ENCODE assay signal across 11 mouse cellular contexts in the genomic region with DNA sequence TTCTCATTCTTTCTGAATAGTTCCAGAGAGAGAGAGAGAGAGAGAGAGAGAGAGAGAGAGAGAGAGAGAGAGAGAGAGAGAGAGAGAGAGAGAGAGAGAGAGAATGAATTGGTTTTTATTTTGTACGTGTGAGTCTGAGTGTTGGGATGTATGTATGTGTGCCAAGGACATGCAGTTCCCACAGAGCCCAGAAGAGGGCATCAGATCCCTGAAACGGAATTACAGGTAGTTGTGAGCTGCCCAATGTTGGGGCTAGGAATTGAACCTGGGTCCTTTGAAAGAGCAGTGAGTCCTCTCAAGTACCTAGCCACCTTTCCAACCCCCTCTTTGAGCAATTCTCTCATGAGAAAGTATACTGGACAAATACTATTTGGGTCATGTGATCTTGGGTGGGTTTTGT.
DNase-seq lines count a peak whose midpoint lies in the region; TF ChIP-seq lines count a peak whose summit lies in the region.
"Had no signal": no experiment of that assay in that cellular context is flagged by ENCODE, and none has a peak within 500 bp of the region (broad histone marks: within the 10 kb centered on the region; RNA-seq: fewer than 3 reads in every experiment).

No protein-coding gene starts in this region.

- no peak overlapping the region for H3K27ac ChIP-seq in MEL (ENCODE audit: control insufficient read depth, low read depth, low read length)
- H3K27ac ChIP-seq in cortical plate, adult 2 months (ENCODE audit: insufficient read depth, low read length), result no peak overlapping the region
- H3K27ac ChIP-seq: intestine, embryonic 15.5 days; stomach, embryonic 15.5 days had no signal

- peak; percentile 23 for DNase-seq in gastrocnemius, postnatal 10 days
- no peak for DNase-seq in gastrocnemius, postnatal 36 days
- DNase-seq in lung, adult 2 months, result peak; percentile 26
- DNase-seq in lung, postnatal 25 days (ENCODE audit: low spot score), result no peak
- DNase-seq in MEL (ENCODE audit: low read depth, low spot score), result peak; percentile 2
- DNase-seq in spleen, postnatal 10 days (ENCODE audit: low spot score in 2 of 2), result no peak
- no peak for DNase-seq in heart, adult 11 months

- TF ChIP-seq EP300 in MEL (IDR thresholded peaks at IDR 0.05; ENCODE audit: low read depth in 1 of 2, low read length in 2 of 2), result no peak

- H3K27me3 ChIP-seq in MEL (ENCODE audit: control insufficient read depth in 1 of 2, insufficient read depth in 2 of 2, low read length in 2 of 2), result no peaks in the 10 kb centered on the region
- H3K27me3 ChIP-seq: heart, embryonic 12.5 days; intestine, embryonic 15.5 days; stomach, embryonic 15.5 days had no signal

- H3K36me3 ChIP-seq in MEL (ENCODE audit: control insufficient read depth in 1 of 2, insufficient read depth in 2 of 2, low read length in 2 of 2), result no peaks in the 10 kb centered on the region
- H3K36me3 ChIP-seq: heart, embryonic 12.5 days; intestine, embryonic 15.5 days; stomach, embryonic 15.5 days had no signal

- intact Hi-C loops in gastrocnemius, postnatal 36 days (cut with DNase I), result no loop called here

- H3K4me3 ChIP-seq in lung, adult 2 months (replicated peaks; ENCODE audit: extremely low read depth, low read depth, low read length), result no peak overlapping the region
- H3K4me3 ChIP-seq in MEL (ENCODE audit: control insufficient read depth in 1 of 2, insufficient read depth in 1 of 2, low read depth in 2 of 2, low read length in 2 of 2), result no peak overlapping the region
- H3K4me3 ChIP-seq in cortical plate, adult 2 months (ENCODE audit: insufficient read depth, low read length), result no peak overlapping the region
- H3K4me3 ChIP-seq: heart, embryonic 12.5 days; intestine, embryonic 15.5 days; stomach, embryonic 15.5 days had no signal

- TF ChIP-seq RAD21 in MEL (IDR thresholded peaks at IDR 0.05; ENCODE audit: low read depth, low read length), result no peak

- H3K9me3 ChIP-seq in MEL (replicated peaks; ENCODE audit: insufficient read depth, low read length), result no peaks in the 10 kb centered on the region
- H3K9me3 ChIP-seq: intestine, embryonic 15.5 days; stomach, embryonic 15.5 days had no signal

- H3K79me2 ChIP-seq in MEL (ENCODE audit: control insufficient read depth, insufficient read depth, low read length, poor library complexity), result no peaks in the 10 kb centered on the region

- 57% methylated on average over 2 of the region's 2 CpGs for WGBS in lung, adult 2 months

- no peak for TF ChIP-seq POLR2A in lung, adult 2 months (IDR thresholded peaks at IDR 0.05; ENCODE audit: borderline replicate concordance, extremely low read depth, low read depth, low read length)
- no peak for TF ChIP-seq POLR2A in MEL (IDR thresholded peaks at IDR 0.05; ENCODE audit: control insufficient read depth in 1 of 2, insufficient read depth in 1 of 2, low read depth in 1 of 2, low read length in 2 of 2, poor library complexity in 1 of 2)
- TF ChIP-seq POLR2A in cortical plate, adult 2 months (IDR thresholded peaks at IDR 0.05; ENCODE audit: extremely low read depth, insufficient read depth, low read length), result no peak

- H3K4me1 ChIP-seq in lung, adult 2 months (ENCODE audit: control insufficient read depth, insufficient read depth, low read length), result no peaks in the 10 kb centered on the region
- no peaks in the 10 kb centered on the region for H3K4me1 ChIP-seq in MEL (ENCODE audit: control insufficient read depth in 1 of 2, insufficient read depth in 2 of 2, low read length in 2 of 2)
- H3K4me1 ChIP-seq in cortical plate, adult 2 months (ENCODE audit: control insufficient read depth, insufficient read depth, low read length), result no peaks in the 10 kb centered on the region
- H3K4me1 ChIP-seq: intestine, embryonic 15.5 days had no signal

- no peak; the same call in 1 of the 2 replicates for TF ChIP-seq CTCF in lung, adult 2 months (IDR thresholded peaks at IDR 0.05; ENCODE audit: insufficient read depth, low read length)
- no peak; a peak in 1 of 6 replicates for TF ChIP-seq CTCF in MEL (IDR thresholded peaks at IDR 0.05 in 2 of 3, conservative IDR thresholded peaks at IDR 0.05 in 1 of 3; ENCODE audit: control insufficient read depth in 1 of 3, insufficient read depth in 1 of 3, low read depth in 2 of 3, low read length in 3 of 3, poor library complexity in 1 of 3, severe bottlenecking in 1 of 3)
- 0 out of 2 replicates have a peak, but pooled peaks have one; percentile 13 for TF ChIP-seq CTCF in cortical plate, adult 2 months (IDR thresholded peaks at IDR 0.05; ENCODE audit: extremely low read depth, insufficient read depth, low read length)

- no peak overlapping the region for H3K9ac ChIP-seq in MEL (ENCODE audit: control insufficient read depth, low read depth, low read length, poor library complexity, severe bottlenecking)
- H3K9ac ChIP-seq: heart, embryonic 12.5 days; intestine, embryonic 15.5 days; stomach, embryonic 15.5 days had no signal

TF ChIP-seq in MEL, 35 proteins besides CTCF, POLR2A, EP300 and RAD21:
- TF ChIP-seq KAT2A (conservative IDR thresholded peaks at IDR 0.05; ENCODE audit: low read depth, low read length), result no peak
- TF ChIP-seq MYB (IDR thresholded peaks at IDR 0.05; ENCODE audit: low read depth, low read length), result no peak
- no peak for TF ChIP-seq UBTF (IDR thresholded peaks at IDR 0.05; ENCODE audit: borderline replicate concordance, insufficient read depth, low read depth, low read length)
- TF ChIP-seq CHD2 (IDR thresholded peaks at IDR 0.05; ENCODE audit: low read length), result no peak
- no peak for TF ChIP-seq NRF1 (IDR thresholded peaks at IDR 0.05; ENCODE audit: insufficient read depth, low read depth, low read length, poor library complexity, severe bottlenecking)
- no peak for TF ChIP-seq ZKSCAN1 (IDR thresholded peaks at IDR 0.05; ENCODE audit: low read depth, low read length)
- no peak for TF ChIP-seq POLR2AphosphoS2 (IDR thresholded peaks at IDR 0.05; ENCODE audit: low read length)
- TF ChIP-seq MYC (IDR thresholded peaks at IDR 0.05; ENCODE audit: low read depth, low read length), result no peak
- TF ChIP-seq E2F4 (IDR thresholded peaks at IDR 0.05; ENCODE audit: borderline replicate concordance, low read depth, low read length), result no peak
- no peak for TF ChIP-seq MAZ (IDR thresholded peaks at IDR 0.05; ENCODE audit: low read depth, low read length)
- no peak for TF ChIP-seq CHD1 (IDR thresholded peaks at IDR 0.05; ENCODE audit: low read depth, low read length)
- no peak for TF ChIP-seq GATA1 (IDR thresholded peaks at IDR 0.05; ENCODE audit: low read depth, low read length)
- TF ChIP-seq USF2 (IDR thresholded peaks at IDR 0.05; ENCODE audit: borderline replicate concordance in 1 of 2, insufficient read depth in 1 of 2, low read depth in 1 of 2, low read length in 2 of 2), result no peak
TF ChIP-seq in MEL: peak in this region for 0.

Comparison
In these comparisons a context has a peak if more than half of its experiments do, and no peak if none do; other contexts are left out.
1. DNase-seq: peak in gastrocnemius, postnatal 10 days (single experiment), lung, adult 2 months (single experiment) and MEL (single experiment); none in gastrocnemius, postnatal 36 days (0 of 2), lung, postnatal 25 days (single experiment), spleen, postnatal 10 days (0 of 2) and heart, adult 11 months (single experiment).